In the genomic region with DNA sequence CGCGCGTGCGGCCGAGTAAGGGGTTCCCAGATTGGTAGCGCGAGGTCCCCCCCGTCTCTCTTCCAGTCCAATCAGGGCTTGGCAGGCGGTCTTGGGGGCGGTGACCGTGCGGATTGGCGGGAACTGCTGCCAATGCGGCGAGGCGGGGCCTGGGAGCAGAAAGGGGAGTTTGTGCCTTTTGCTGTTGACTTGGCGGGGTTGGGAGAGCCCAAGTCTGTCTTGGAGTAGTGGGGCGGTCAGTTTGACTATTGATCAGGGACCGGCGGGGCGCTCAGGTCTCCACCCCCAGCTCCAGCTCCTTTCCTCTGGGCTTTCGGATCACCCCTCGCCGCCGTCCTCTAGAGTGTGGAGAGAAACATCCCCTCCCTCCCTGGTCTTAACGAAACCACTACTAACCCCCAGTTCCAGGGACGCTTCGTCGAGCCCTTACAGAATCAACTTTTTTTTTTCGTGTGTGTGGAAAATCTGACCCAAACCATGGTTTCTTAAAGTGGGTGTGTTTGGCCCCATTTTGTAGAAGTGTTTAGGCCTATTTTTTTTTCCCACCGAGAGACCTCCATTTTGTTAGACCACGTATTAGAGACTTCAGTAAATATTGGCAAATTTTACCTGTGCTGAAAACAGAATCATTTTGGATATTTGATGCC, we compare ENCODE assay signal across 8 mouse cellular contexts. TPM values are rescaled to one million over a fixed set of nuclear protein-coding genes. Genes with fewer than 3 reads are reported as not detected.
DNase-seq lines count a peak whose midpoint lies in the region; ATAC-seq and TF ChIP-seq lines count a peak whose summit lies in the region.

No protein-coding gene starts in this region.

- TF ChIP-seq POLR2A in olfactory bulb, adult 2 months (IDR thresholded peaks at IDR 0.05; ENCODE audit: insufficient read depth, low read depth, low read length), result no peak
- peak; percentile 50 for TF ChIP-seq POLR2A in thymus, adult 2 months (IDR thresholded peaks at IDR 0.05; ENCODE audit: control insufficient read depth, extremely low read depth, insufficient read depth, low read length, poor library complexity)

- no peaks in the 10 kb centered on the region for H3K9me3 ChIP-seq in ES-E14 (ENCODE audit: control insufficient read depth, insufficient read depth, low read depth, low read length)
- no peaks in the 10 kb centered on the region for H3K9me3 ChIP-seq in forebrain, embryonic 15.5 days
- no peaks in the 10 kb centered on the region for H3K9me3 ChIP-seq in lung, embryonic 14.5 days (ENCODE audit: low read depth, low read length)

- H3K4me2 ChIP-seq in forebrain, embryonic 15.5 days (replicated peaks), result peak overlapping the region; percentile 57
- H3K4me2 ChIP-seq in lung, embryonic 14.5 days, result peak overlapping the region; percentile 61

- H3K9ac ChIP-seq in ES-E14 (ENCODE audit: insufficient read depth, low read depth, low read length, poor library complexity, severe bottlenecking), result peak overlapping the region; percentile 90
- peak overlapping the region; percentile 76 for H3K9ac ChIP-seq in forebrain, embryonic 15.5 days (replicated peaks)
- peak overlapping the region; percentile 91 for H3K9ac ChIP-seq in lung, embryonic 14.5 days

- intact Hi-C loops in heart, postnatal 25 days (cut with DNase I), result loop anchor here (5.0 kb wide), 1 partner anchor 655 kb away; a partner anchor contains a TSS

- H3K27ac ChIP-seq in ES-E14 (ENCODE audit: insufficient read depth, low read depth, low read length, poor library complexity, severe bottlenecking), result peak overlapping the region; percentile 98
- peak overlapping the region; percentile 99 for H3K27ac ChIP-seq in forebrain, embryonic 15.5 days (replicated peaks)
- peak overlapping the region; percentile 100 for H3K27ac ChIP-seq in layer of hippocampus, adult 2 months
- H3K27ac ChIP-seq in lung, embryonic 14.5 days (ENCODE audit: low read depth), result peak overlapping the region; percentile 97
- peak overlapping the region; percentile 44; the same call in 1 of the 2 replicates for H3K27ac ChIP-seq in olfactory bulb, adult 2 months (ENCODE audit: insufficient read depth, low read depth, low read length)
- peak overlapping the region; percentile 89 for H3K27ac ChIP-seq in thymus, adult 2 months (ENCODE audit: control insufficient read depth, insufficient read depth, low read length)

- H3K4me3 ChIP-seq in ES-E14 (ENCODE audit: insufficient read depth in 1 of 2, low read depth in 1 of 2, low read length in 2 of 2, poor library complexity in 1 of 2, severe bottlenecking in 1 of 2), result peak overlapping the region; percentile 82 to 93
- H3K4me3 ChIP-seq in forebrain, embryonic 15.5 days, result peak overlapping the region; percentile 68
- H3K4me3 ChIP-seq in layer of hippocampus, adult 2 months, result peak overlapping the region; percentile 92
- peak overlapping the region; percentile 75 for H3K4me3 ChIP-seq in lung, embryonic 14.5 days (ENCODE audit: low read depth, low read length)
- H3K4me3 ChIP-seq in olfactory bulb, adult 2 months (ENCODE audit: insufficient read depth, low read depth, low read length), result peak overlapping the region; percentile 79
- peak overlapping the region; percentile 94 for H3K4me3 ChIP-seq in thymus, adult 2 months (ENCODE audit: control insufficient read depth, insufficient read depth, low read length)

- peaks cover 2 to 7% of the 10 kb centered on the region in 2 experiments; a peak in 3 of 4 replicates for H3K4me1 ChIP-seq in ES-E14 (ENCODE audit: control insufficient read depth in 2 of 2, insufficient read depth in 2 of 2, low read length in 2 of 2, poor library complexity in 1 of 2)
- peaks cover 24% of the 10 kb centered on the region for H3K4me1 ChIP-seq in forebrain, embryonic 15.5 days
- H3K4me1 ChIP-seq in lung, embryonic 14.5 days (ENCODE audit: insufficient read depth), result no peaks in the 10 kb centered on the region
- peaks cover 3% of the 10 kb centered on the region; the same call in 1 of the 2 replicates for H3K4me1 ChIP-seq in olfactory bulb, adult 2 months (ENCODE audit: control insufficient read depth, insufficient read depth, low read length)
- H3K4me1 ChIP-seq in thymus, adult 2 months (replicated peaks; ENCODE audit: control insufficient read depth, insufficient read depth, low read length), result no peaks in the 10 kb centered on the region

- no peak for TF ChIP-seq CTCF in layer of hippocampus, adult 2 months (conservative IDR thresholded peaks at IDR 0.05)
- no peak for TF ChIP-seq CTCF in lung, embryonic 14.5 days (IDR thresholded peaks at IDR 0.05; ENCODE audit: low read depth)
- no peak for TF ChIP-seq CTCF in olfactory bulb, adult 2 months (IDR thresholded peaks at IDR 0.05; ENCODE audit: insufficient read depth, low read depth, low read length)
- TF ChIP-seq CTCF in thymus, adult 2 months (IDR thresholded peaks at IDR 0.05; ENCODE audit: borderline replicate concordance, control insufficient read depth, extremely low read depth, insufficient read depth, low read length, poor library complexity), result 0 out of 2 replicates have a peak, but pooled peaks have one; percentile 48

- ATAC-seq in forebrain, embryonic 15.5 days (replicated peaks), result peak; percentile 96
- peak; percentile 95 for ATAC-seq in lung, embryonic 14.5 days (ENCODE audit: insufficient read depth)

- under 1% methylated on average over 30 of the region's 32 CpGs for WGBS in forebrain, embryonic 15.5 days
- under 1% methylated on average over 32 of the region's 32 CpGs for WGBS in lung, embryonic 14.5 days
- under 1% methylated on average over 32 of the region's 32 CpGs for WGBS in olfactory bulb, adult 2 months
- WGBS in thymus, adult 2 months, result under 1% methylated on average over 32 of the region's 32 CpGs

- DNase-seq in ES-E14 (ENCODE audit: low read depth, low spot score), result peak; percentile 94
- DNase-seq in cerebellum, adult 11-12 months, result peak; percentile 98
- peak; percentile 98 for DNase-seq in heart, postnatal 25 days (ENCODE audit: low spot score)
- DNase-seq in layer of hippocampus, adult 2 months (ENCODE audit: low spot score in 2 of 2), result peak; percentile 97 to 98
- DNase-seq in lung, embryonic 14.5 days, result peak; percentile 99
- peak; percentile 98 for DNase-seq in thymus, adult 2 months

- H3K27me3 ChIP-seq in forebrain, embryonic 15.5 days, result no peaks in the 10 kb centered on the region
- H3K27me3 ChIP-seq in lung, embryonic 14.5 days (ENCODE audit: insufficient read depth, low read length), result no peaks in the 10 kb centered on the region
- H3K27me3 ChIP-seq in thymus, adult 2 months (ENCODE audit: control insufficient read depth, insufficient read depth, low read length), result no peaks in the 10 kb centered on the region

- in situ Hi-C loops in ES-E14 (cut with MboI; ENCODE audit: low sequenced_read_pairs in 2 of 2, unreplicated experiment in 2 of 2), result no loop called here

- peaks cover 3% of the 10 kb centered on the region; the same call in 1 of the 2 replicates for H3K36me3 ChIP-seq in ES-E14 (ENCODE audit: control insufficient read depth, insufficient read depth, low read length, poor library complexity, severe bottlenecking)
- H3K36me3 ChIP-seq in forebrain, embryonic 15.5 days, result no peaks in the 10 kb centered on the region
- H3K36me3 ChIP-seq in lung, embryonic 14.5 days (ENCODE audit: insufficient read depth), result peaks cover 4% of the 10 kb centered on the region; the same call in 1 of the 2 replicates
- H3K36me3 ChIP-seq in thymus, adult 2 months (ENCODE audit: control insufficient read depth, insufficient read depth, low read length), result no peaks in the 10 kb centered on the region

TF ChIP-seq in ES-E14, 5 proteins besides CTCF, POLR2A, EP300 and RAD21:
- TF ChIP-seq ZC3H11A (IDR thresholded peaks at IDR 0.05; ENCODE audit: borderline replicate concordance, low read depth, low read length), result no peak
- peak; percentile 85 for TF ChIP-seq ZNF384 (IDR thresholded peaks at IDR 0.05; ENCODE audit: low read depth, low read length)
- no peak for TF ChIP-seq MAFK (IDR thresholded peaks at IDR 0.05; ENCODE audit: insufficient read depth, low read depth, low read length)
- no peak for TF ChIP-seq HCFC1 (IDR thresholded peaks at IDR 0.05; ENCODE audit: borderline replicate concordance, insufficient read depth, low read length)
- TF ChIP-seq CHD2 (IDR thresholded peaks at IDR 0.05; ENCODE audit: low read depth, low read length), result peak; percentile 46; the same call in 1 of the 2 replicates

RNA-seq across cellular contexts. Expression of a gene that starts 1.0 kb away (rescaled TPM):
- 94.1 and 99.5 TPM in 2 replicates for total RNA-seq in ES-E14 (2012; rRNA removed)
- polyA plus RNA-seq in forebrain, embryonic 15.5 days (2015; fragmentation: Nextera tagmentation; extraction: Ambion mirVana), result 40.0 and 41.5 TPM in 2 replicates
- 10 to 100 TPM; 91.0 to 98.8 TPM for total RNA-seq in heart, postnatal 25 days (2021)
- total RNA-seq in layer of hippocampus, adult 2 months (2021), result 100 to 1,000 TPM; 196 to 219 TPM
- polyA plus RNA-seq in lung, embryonic 14.5 days (2014; fragmentation: Nextera tagmentation; extraction: Ambion mirVana), result 47.0 and 47.2 TPM in 2 replicates
- 128 TPM in 1 of 2 replicates, not detected in the other for polyA plus RNA-seq in olfactory bulb, adult 2 months (2012; ENCODE audit: insufficient read depth, insufficient read length, low replicate concordance, missing spikeins)
- 48.5 and 64.3 TPM in 2 replicates for polyA plus RNA-seq in thymus, adult 2 months (2012; rRNA removed)

RNA-seq across cellular contexts. Expression of a gene that starts 18.8 kb away (rescaled TPM):
- total RNA-seq in ES-E14 (2012; rRNA removed), result 48.0 and 83.8 TPM in 2 replicates
- polyA plus RNA-seq in forebrain, embryonic 15.5 days (2015; fragmentation: Nextera tagmentation; extraction: Ambion mirVana), result 152 and 161 TPM in 2 replicates
- 100 to 1,000 TPM; 231 to 256 TPM for total RNA-seq in heart, postnatal 25 days (2021)
- total RNA-seq in layer of hippocampus, adult 2 months (2021), result 10 to 100 TPM; 58.3 to 62.0 TPM
- 102 and 109 TPM in 2 replicates for polyA plus RNA-seq in lung, embryonic 14.5 days (2014; fragmentation: Nextera tagmentation; extraction: Ambion mirVana)
- not detected in 2 replicates for polyA plus RNA-seq in olfactory bulb, adult 2 months (2012; ENCODE audit: insufficient read depth, insufficient read length, low replicate concordance, missing spikeins)
- polyA plus RNA-seq in thymus, adult 2 months (2012; rRNA removed), result 152 and 185 TPM in 2 replicates

Comparison
In these comparisons a context has a peak if more than half of its experiments do, and no peak if none do; other contexts are left out.
1. Peak in every context shown above with its lines: DNase-seq, ATAC-seq, H3K4me3 ChIP-seq and H3K27ac ChIP-seq.
2. H3K27ac ChIP-seq: peak in every context shown above with its lines; median percentile 100 in layer of hippocampus, adult 2 months; 99 in forebrain, embryonic 15.5 days; 98 in ES-E14; 97 in lung, embryonic 14.5 days; 89 in thymus, adult 2 months; 44 in olfactory bulb, adult 2 months.
3. RNA of a gene that starts 18.8 kb away (polyA plus RNA-seq): 152 to 185 TPM in thymus, adult 2 months, 152 to 161 TPM in forebrain, embryonic 15.5 days and 102 to 109 TPM in lung, embryonic 14.5 days; not detected in olfactory bulb, adult 2 months; every median in the first group is over 100 times any median in the second.